Mouse (Mus musculus) thymus, adult 2 months (tissue): ENCODE results near the gene 4930558K02Rik.

Source experiments
- CTCF ChIP-seq: fragments of 200-500 bp; IDR thresholded peaks from 2 replicates; pipeline ENCODE4 v1.5.1; 2012; ENCODE audit warnings: mild to moderate bottlenecking, control low read depth, low read length, moderate library complexity, borderline replicate concordance; ENCODE audit not compliant: control insufficient read depth, poor library complexity, insufficient read depth; ENCODE audit errors: extremely low read depth
- POLR2A ChIP-seq: fragments of 200-500 bp; IDR thresholded peaks from 2 replicates; pipeline ENCODE4 v1.6.1; 2012; ENCODE audit warnings: mild to moderate bottlenecking, low read length, control low read depth, moderate library complexity; ENCODE audit not compliant: control insufficient read depth, poor library complexity, insufficient read depth; ENCODE audit errors: extremely low read depth

- TF ChIP-seq CTCF (no peak), POLR2A (no peak)
These were observed 55.1 kb downstream of the 4930558K02Rik start for GRCm38 (mm10) chr1:161924321-161924720.
